Mouse (Mus musculus): ENCODE data around the gene Slc25a39. TPM values are rescaled to one million over a fixed set of nuclear protein-coding genes. Genes with fewer than 3 reads are reported as not detected.

Slc25a39 gene
- 189 and 200 TPM in 2 replicates for polyA plus RNA-seq (2015; fragmentation: Nextera tagmentation; extraction: Ambion mirVana)

- no peak for DNase-seq (ENCODE audit: low spot score)
- peaks cover 5% of the 10 kb centered on the region; the same call in 1 of the 2 replicates for H3K4me1 ChIP-seq (replicated peaks; ENCODE audit: control insufficient read depth, insufficient read depth)
- WGBS = under 1% methylated on average over 19 of the region's 19 CpGs
Measured at GRCm38 (mm10) chr11:102407834-102408215, at the start of gene Slc25a39. Slc25a39 (minus strand) TSS chr11:102407946.

GRCm38 (mm10) chr11:102455740-102456396, 48.1 kb upstream of the Slc25a39 start:
- ATAC-seq (ENCODE audit: low FRiP score, low TSS enrichment) (peak; percentile 84), DNase-seq (ENCODE audit: low spot score) (peak; percentile 93)
- Histone ChIP-seq H3K4me3 (ENCODE audit: low read depth, low read length) (peak overlapping the region; percentile 51), H3K9ac (ENCODE audit: low read length) (peak overlapping the region; percentile 56), H3K27me3 (ENCODE audit: control insufficient read depth, insufficient read depth, low read length) (no peaks in the 10 kb centered on the region), H3K36me3 (ENCODE audit: control insufficient read depth, insufficient read depth, low read length) (no peaks in the 10 kb centered on the region), H3K4me1 (replicated peaks; ENCODE audit: control insufficient read depth, insufficient read depth) (no peaks in the 10 kb centered on the region; the same call in 1 of the 2 replicates), H3K4me2 (replicated peaks; ENCODE audit: low read depth) (peak overlapping the region; percentile 70), H3K27ac (replicated peaks) (peak overlapping the region; percentile 67), H3K9me3 (ENCODE audit: control insufficient read depth, low read length) (no peaks in the 10 kb centered on the region)
- WGBS = 0% methylated on average over 37 of the region's 40 CpGs
- TF ChIP-seq EP300 (optimal IDR thresholded peaks at IDR 0.05) (no peak), CTCF (IDR thresholded peaks at IDR 0.05; ENCODE audit: low read depth) (peak; percentile 65)

More at GRCm38 (mm10) chr11:102407834-102408215, at the start of gene Slc25a39:
- Histone ChIP-seq H3K4me3 (ENCODE audit: low read depth, low read length) (peak within 1 kb of the TSS; percentile 81), H3K27me3 (ENCODE audit: control insufficient read depth, insufficient read depth, low read length) (no peaks in the 10 kb centered on the region), H3K36me3 (ENCODE audit: control insufficient read depth, insufficient read depth, low read length) (peaks cover 14% of the 10 kb centered on the region; the same call in 1 of the 2 replicates), H3K4me2 (replicated peaks; ENCODE audit: low read depth) (peak within 1 kb of the TSS; percentile 70), H3K9ac (ENCODE audit: low read length) (peak within 1 kb of the TSS; percentile 79), H3K27ac (replicated peaks) (peak within 1 kb of the TSS; percentile 91), H3K9me3 (ENCODE audit: control insufficient read depth, low read length) (no peaks in the 10 kb centered on the region)
- no peak for TF ChIP-seq EP300 (optimal IDR thresholded peaks at IDR 0.05)
- peak; percentile 2; the same call in 1 of the 2 replicates for ATAC-seq (ENCODE audit: low FRiP score, low TSS enrichment)

GRCm38 (mm10) chr11:102453131-102453530, 45.4 kb upstream of the Slc25a39 start:
- peaks cover 2% of the 10 kb centered on the region; the same call in 1 of the 2 replicates for H3K4me1 ChIP-seq (replicated peaks; ENCODE audit: control insufficient read depth, insufficient read depth)
- no peak for DNase-seq (ENCODE audit: low spot score)
- 35% methylated on average over 10 of the region's 10 CpGs for WGBS

GRCm38 (mm10) chr11:102449043-102450008, 41.6 kb upstream of the Slc25a39 start:
- Histone ChIP-seq H3K27ac (replicated peaks) (peak overlapping the region; percentile 58), H3K4me2 (replicated peaks; ENCODE audit: low read depth) (no peak overlapping the region), H3K4me1 (replicated peaks; ENCODE audit: control insufficient read depth, insufficient read depth) (peaks cover 15% of the 10 kb centered on the region), H3K4me3 (ENCODE audit: low read depth, low read length) (no peak overlapping the region), H3K9ac (ENCODE audit: low read length) (no peak overlapping the region), H3K36me3 (ENCODE audit: control insufficient read depth, insufficient read depth, low read length) (no peaks in the 10 kb centered on the region), H3K9me3 (ENCODE audit: control insufficient read depth, low read length) (no peaks in the 10 kb centered on the region), H3K27me3 (ENCODE audit: control insufficient read depth, insufficient read depth, low read length) (no peaks in the 10 kb centered on the region)
- ATAC-seq (ENCODE audit: low FRiP score, low TSS enrichment) = no peak
- no peak for DNase-seq (ENCODE audit: low spot score)
- peak; percentile 66 for TF ChIP-seq EP300 (optimal IDR thresholded peaks at IDR 0.05)
- no peak for TF ChIP-seq CTCF (IDR thresholded peaks at IDR 0.05; ENCODE audit: low read depth)
- WGBS = 32% methylated on average over 17 of the region's 17 CpGs

More at GRCm38 (mm10) chr11:102453131-102453530, 45.4 kb upstream of the Slc25a39 start:
- no peaks in the 10 kb centered on the region for H3K36me3 ChIP-seq (ENCODE audit: control insufficient read depth, insufficient read depth, low read length)
- no peak overlapping the region for H3K9ac ChIP-seq (ENCODE audit: low read length)
- TF ChIP-seq CTCF (IDR thresholded peaks at IDR 0.05; ENCODE audit: low read depth) (no peak), EP300 (optimal IDR thresholded peaks at IDR 0.05) (no peak)
- no peaks in the 10 kb centered on the region for H3K27me3 ChIP-seq (ENCODE audit: control insufficient read depth, insufficient read depth, low read length)
- no peak for ATAC-seq (ENCODE audit: low FRiP score, low TSS enrichment)
- no peaks in the 10 kb centered on the region for H3K9me3 ChIP-seq (ENCODE audit: control insufficient read depth, low read length)
- H3K4me2 ChIP-seq (replicated peaks; ENCODE audit: low read depth) = no peak overlapping the region
- no peak overlapping the region for H3K27ac ChIP-seq (replicated peaks)
- H3K4me3 ChIP-seq (ENCODE audit: low read depth, low read length) = no peak overlapping the region

- WGBS = 23% methylated on average over 8 of the region's 8 CpGs
- Histone ChIP-seq H3K9ac (ENCODE audit: low read length) (no peak overlapping the region), H3K27ac (replicated peaks) (peak overlapping the region; percentile 31), H3K4me3 (ENCODE audit: low read depth, low read length) (no peak overlapping the region), H3K4me1 (replicated peaks; ENCODE audit: control insufficient read depth, insufficient read depth) (peaks cover 15% of the 10 kb centered on the region), H3K4me2 (replicated peaks; ENCODE audit: low read depth) (0 out of 2 replicates have a peak overlapping the region, but pooled peaks have one; percentile 96), H3K27me3 (ENCODE audit: control insufficient read depth, insufficient read depth, low read length) (no peaks in the 10 kb centered on the region), H3K36me3 (ENCODE audit: control insufficient read depth, insufficient read depth, low read length) (no peaks in the 10 kb centered on the region), H3K9me3 (ENCODE audit: control insufficient read depth, low read length) (no peaks in the 10 kb centered on the region)
- DNase-seq (ENCODE audit: low spot score) (no peak), ATAC-seq (ENCODE audit: low FRiP score, low TSS enrichment) (no peak)
- TF ChIP-seq CTCF (IDR thresholded peaks at IDR 0.05; ENCODE audit: low read depth) = no peak
- TF ChIP-seq EP300 (optimal IDR thresholded peaks at IDR 0.05) = no peak
Measured at GRCm38 (mm10) chr11:102448327-102448726, 40.6 kb upstream of the Slc25a39 start.
